Mouse (Mus musculus): Measurements from ENCODE around the gene Vamp9.

- TF ChIP-seq MAFK (IDR thresholded peaks at IDR 0.05; ENCODE audit: insufficient read depth, low read depth, low read length) (no peak), CHD2 (IDR thresholded peaks at IDR 0.05; ENCODE audit: low read depth, low read length) (no peak), HCFC1 (IDR thresholded peaks at IDR 0.05; ENCODE audit: borderline replicate concordance, insufficient read depth, low read length) (peak; percentile 51; the same call in 1 of the 2 replicates)
Measured at GRCm38 (mm10) chr5:99978699-99979442, 72.8 kb downstream of the Vamp9 start, which contains the start of the genes Hnrnpd and 4930524J08Rik.

Measured in ES-E14 (cell line).